Mouse (Mus musculus) kidney, adult 2 months (tissue): Measurements from ENCODE around the gene Scd4.

Experiments used
- CTCF ChIP-seq: fragments of 200-500 bp; conservative IDR thresholded peaks from 2 replicates; pipeline ENCODE4 v1.5.1; 2011; ENCODE audit warnings: low read depth, mild to moderate bottlenecking, control low read depth, low read length, moderate library complexity, mixed read lengths; ENCODE audit not compliant: insufficient read depth, insufficient read length
- POLR2A ChIP-seq: fragments of 200-500 bp; IDR thresholded peaks from one replicate; pipeline ENCODE4 v1.6.1; 2011; ENCODE audit warnings: low read depth, low read length, control low read depth

- TF ChIP-seq CTCF (no peak), POLR2A (no peak)
Observed at GRCm38 (mm10) chr19:44333991-44334390, 1.1 kb downstream of the Scd4 start.
